Mouse (Mus musculus) lung, adult 2 months (tissue): ENCODE results near the gene 9030612E09Rik. TPM values are rescaled to one million over a fixed set of nuclear protein-coding genes. Genes with fewer than 3 reads are reported as not detected.

ENCODE experiments used
- DNase-seq: peaks from one replicate; pipeline ENCODE4 v3.0.0; 2022
- H3K4me1 ChIP-seq: fragments of 200-500 bp; 2 replicates; pipeline ENCODE4 v1.6.1; 2011; ENCODE audit warnings: low read length; ENCODE audit not compliant: control insufficient read depth, insufficient read depth
- H3K4me3 ChIP-seq: fragments of 200-500 bp; replicated peaks from 2 replicates; pipeline ENCODE3; 2011; ENCODE audit warnings: low read depth, mild to moderate bottlenecking, control low read depth, low read length; ENCODE audit errors: extremely low read depth
- CTCF ChIP-seq: fragments of 200-500 bp; IDR thresholded peaks from 2 replicates; pipeline ENCODE4 v1.5.1; 2011; ENCODE audit warnings: mild to moderate bottlenecking, low read length, control low read depth; ENCODE audit not compliant: insufficient read depth
- POLR2A ChIP-seq: fragments of 200-500 bp; IDR thresholded peaks from 2 replicates; pipeline ENCODE4 v1.6.1; 2011; ENCODE audit warnings: low read depth, mild to moderate bottlenecking, control low read depth, low read length, borderline replicate concordance; ENCODE audit errors: extremely low read depth
- WGBS: fragments of 180-500 bp; shearing (Covaris S2); methylation state at CpG from one replicate; pipeline ENCODE4 v1.1.7; 2018; 5-methylcytosine and 5-hydroxymethylcytosine counted together
- polyA plus RNA-seq: library from polyadenylated mRNA; depleted of rRNA; stranded (reverse); fragments of >200 nt; gene quantifications from 2 replicates; pipeline ENCODE4 v1.2.3, GENCODE M21; 2012

The 9030612E09Rik gene
- polyA plus RNA-seq, 1 experiment = 0.36 TPM

DNA sequence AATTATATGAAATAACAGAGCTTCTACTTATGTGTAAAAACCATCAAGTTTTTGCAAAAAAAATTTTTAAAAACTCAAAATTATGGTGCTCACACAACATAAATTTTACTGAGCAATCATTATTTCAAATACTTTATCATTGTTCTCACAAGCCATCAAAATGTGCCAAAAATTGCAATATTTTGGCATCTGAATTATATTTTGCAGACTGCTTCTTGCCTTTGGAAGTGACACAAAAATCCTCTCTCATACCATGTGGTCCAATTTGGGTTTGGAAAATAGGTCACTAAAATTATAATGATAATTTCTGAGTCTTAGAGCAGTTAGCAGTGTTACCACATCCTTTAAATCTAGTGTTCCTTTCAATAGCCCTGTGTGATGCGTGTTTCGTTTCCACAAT, 10.1 kb upstream of the 9030612E09Rik start:
- TF ChIP-seq POLR2A (no peak), CTCF (no peak)
- Histone ChIP-seq H3K4me3 (no peak overlapping the region), H3K4me1 (no peaks in the 10 kb centered on the region)
- 81% methylated on average over 2 of the region's 2 CpGs for WGBS
- no peak for DNase-seq

DNA sequence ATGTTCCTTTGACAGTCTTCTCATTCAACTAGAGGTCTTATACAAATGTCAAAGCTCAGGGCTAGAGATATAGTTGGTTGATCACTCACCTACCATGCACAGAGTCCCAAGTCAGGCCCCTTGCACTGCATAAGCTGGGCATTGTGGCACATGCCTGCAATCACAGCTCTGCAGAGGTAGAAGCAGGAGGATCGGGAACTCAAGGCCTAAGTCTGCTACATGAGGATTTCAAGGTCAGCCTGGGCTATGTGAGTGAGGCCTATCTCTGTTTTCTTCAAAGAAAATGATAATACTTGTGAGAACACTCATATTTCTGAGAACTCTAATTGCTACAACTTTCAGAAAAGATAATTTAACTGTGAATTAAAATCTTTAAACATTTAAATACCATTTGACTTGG, 8.4 kb upstream of the 9030612E09Rik start:
- H3K4me3 ChIP-seq = no peak overlapping the region
- 92% methylated on average over 1 of the region's 1 CpGs for WGBS
- H3K4me1 ChIP-seq = no peaks in the 10 kb centered on the region
- DNase-seq = no peak
- TF ChIP-seq POLR2A = no peak
- TF ChIP-seq CTCF = no peak

DNA sequence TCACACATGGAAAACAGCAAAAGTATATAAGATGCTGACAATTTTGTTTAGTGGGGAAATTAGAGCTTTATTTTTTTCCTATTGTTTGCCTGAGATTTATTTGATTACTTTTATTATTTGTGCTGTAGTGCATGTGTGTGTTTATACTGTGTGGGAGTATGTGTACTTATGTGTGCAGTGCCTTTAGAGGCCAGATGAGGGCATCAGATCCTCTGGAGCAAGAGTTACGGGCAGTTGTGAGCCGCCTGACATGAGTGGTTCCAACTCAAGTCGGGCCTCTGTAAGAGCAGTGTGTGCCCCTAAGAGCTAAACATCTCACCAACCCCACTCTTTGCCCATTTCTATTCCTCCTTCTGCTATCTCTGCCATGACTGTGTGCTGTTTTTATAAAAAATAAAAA, 7.7 kb upstream of the 9030612E09Rik start:
- no peak for TF ChIP-seq POLR2A
- no peak for TF ChIP-seq CTCF
- no peak for DNase-seq
- Histone ChIP-seq H3K4me3 (no peak overlapping the region), H3K4me1 (no peaks in the 10 kb centered on the region)
- 97% methylated on average over 3 of the region's 3 CpGs for WGBS

DNA sequence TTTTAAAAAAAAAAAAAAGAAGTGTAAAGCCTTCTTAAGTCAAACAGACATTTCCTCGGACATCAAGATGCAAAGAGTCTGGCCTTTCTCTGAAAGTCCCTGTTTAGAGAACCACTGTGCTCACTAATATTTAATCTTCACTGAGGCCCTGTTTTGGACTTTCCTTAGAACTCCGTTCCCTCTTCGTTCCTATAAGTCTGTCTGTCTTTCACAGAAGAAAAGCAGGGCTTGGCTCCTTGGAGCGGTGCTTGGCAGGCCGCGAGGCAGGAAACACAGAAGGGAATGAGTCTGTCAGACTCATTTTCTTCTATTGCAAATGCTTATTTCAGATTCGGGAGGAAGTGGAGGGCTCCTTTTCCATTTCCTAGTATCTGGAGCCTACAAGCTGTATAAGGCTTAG, 5.7 kb upstream of the 9030612E09Rik start:
- H3K4me1 ChIP-seq = peaks cover 3% of the 10 kb centered on the region
- WGBS = 79% methylated on average over 7 of the region's 7 CpGs
- H3K4me3 ChIP-seq = no peak overlapping the region
- no peak for DNase-seq
- TF ChIP-seq POLR2A (no peak), CTCF (no peak)

DNA sequence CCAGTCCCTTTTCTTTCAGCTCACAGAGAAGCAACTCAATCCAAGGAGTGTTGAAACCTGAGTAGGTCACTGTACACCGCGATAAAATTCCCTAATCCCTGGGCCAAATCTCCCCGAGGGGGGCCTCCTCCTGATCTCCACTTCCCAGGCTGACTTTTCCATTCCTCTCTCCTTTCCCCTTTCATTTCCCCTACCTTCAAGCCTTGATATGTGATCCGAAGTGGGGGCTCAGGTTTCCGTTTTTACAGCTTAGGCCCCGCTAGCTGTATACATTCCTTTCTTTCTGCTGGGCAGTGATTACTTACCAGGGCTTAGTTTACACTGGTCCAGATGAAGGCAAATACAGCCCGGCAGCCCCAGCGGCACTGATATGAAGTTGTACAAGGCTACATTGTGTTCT, 3.4 kb upstream of the 9030612E09Rik start:
- peaks cover 3% of the 10 kb centered on the region for H3K4me1 ChIP-seq
- no peak overlapping the region for H3K4me3 ChIP-seq

DNA sequence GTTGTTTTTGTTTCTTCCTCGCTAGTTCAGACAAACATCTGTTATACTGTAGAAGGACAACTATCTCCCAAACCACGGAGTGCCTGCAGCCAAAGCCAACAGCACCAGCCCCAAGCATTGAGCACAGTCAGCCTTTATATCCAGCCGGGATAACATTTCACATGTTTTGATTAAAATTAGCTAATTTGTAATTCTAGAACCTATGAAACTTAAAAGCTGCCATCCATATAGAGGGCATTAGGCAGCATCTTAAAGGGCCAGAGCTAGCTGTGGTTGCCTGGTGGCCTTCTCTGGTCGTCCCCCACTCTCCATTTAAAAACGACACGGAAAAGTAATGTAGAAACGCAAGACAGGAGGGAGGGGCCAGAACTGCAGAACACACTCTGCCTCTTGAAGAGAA, 2.4 kb upstream of the 9030612E09Rik start:
- DNase-seq = no peak
- no peak overlapping the region for H3K4me3 ChIP-seq
- H3K4me1 ChIP-seq = peaks cover 3% of the 10 kb centered on the region
- no peak for TF ChIP-seq CTCF
- TF ChIP-seq POLR2A = no peak
- WGBS = 10% methylated on average over 7 of the region's 7 CpGs

More for the DNA sequence above, 3.4 kb upstream of the 9030612E09Rik start:
- 12% methylated on average over 8 of the region's 8 CpGs for WGBS
- TF ChIP-seq CTCF = no peak
- no peak for TF ChIP-seq POLR2A
- DNase-seq = no peak

DNA sequence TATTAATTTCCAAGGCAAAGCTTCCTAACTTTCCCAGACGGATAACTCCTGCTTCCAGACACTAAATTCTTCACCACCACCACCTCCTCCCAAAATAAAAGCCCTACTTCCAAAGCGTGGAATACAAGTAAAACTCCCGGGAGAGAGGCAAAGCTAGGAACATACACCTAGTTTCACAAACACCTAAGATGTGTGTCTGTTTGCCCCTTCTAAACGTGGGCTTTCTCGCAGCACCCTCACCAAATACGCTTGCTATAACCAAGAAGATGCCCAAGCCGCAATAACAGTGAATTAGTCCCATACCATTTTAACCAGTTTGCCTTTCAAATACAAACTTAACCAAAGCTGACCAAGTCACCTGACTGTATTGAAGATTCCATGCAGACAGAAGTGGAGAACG, 1.9 kb upstream of the 9030612E09Rik start:
- WGBS = 9% methylated on average over 8 of the region's 8 CpGs
- H3K4me1 ChIP-seq = peaks cover 3% of the 10 kb centered on the region
- TF ChIP-seq POLR2A = no peak
- no peak for TF ChIP-seq CTCF
- DNase-seq = no peak
- H3K4me3 ChIP-seq = no peak overlapping the region

DNA sequence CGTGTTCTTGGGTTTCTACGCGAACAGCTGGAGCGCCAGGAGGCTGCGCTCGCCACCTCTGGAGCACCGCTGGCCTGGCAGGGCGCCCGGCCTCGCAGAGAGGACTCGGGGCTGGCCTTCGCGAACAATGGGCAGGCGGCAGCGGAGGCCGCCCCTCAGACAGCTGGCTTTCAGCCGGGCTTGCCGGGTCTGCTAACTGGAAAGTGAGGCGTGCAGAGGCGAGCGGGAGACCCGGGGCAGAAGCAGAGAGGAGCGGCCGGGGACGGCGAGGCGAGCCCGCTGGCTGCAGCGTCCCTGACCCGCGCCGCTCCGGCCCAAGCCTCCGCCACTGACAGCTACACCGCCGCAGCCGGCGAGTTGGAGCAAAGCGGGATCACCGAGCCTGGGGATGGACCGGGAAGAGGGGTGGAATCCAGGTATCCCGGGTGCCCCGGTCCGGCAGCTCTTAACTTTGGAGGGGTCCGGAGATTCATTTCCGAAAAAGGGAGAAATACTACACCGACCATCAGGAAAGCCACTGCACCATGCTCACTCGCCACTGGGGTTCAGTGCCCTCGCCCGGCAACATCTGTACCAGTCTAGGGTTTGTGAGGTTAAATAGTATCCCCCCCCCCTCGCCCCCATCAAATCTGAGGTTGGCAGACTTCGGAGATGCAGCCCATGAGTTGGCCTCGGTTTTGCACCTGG, 1.2 kb upstream of the 9030612E09Rik start:
- peak; percentile 49 for DNase-seq
- WGBS = 1% methylated on average over 53 of the region's 53 CpGs
- Histone ChIP-seq H3K4me1 (peaks cover 3% of the 10 kb centered on the region), H3K4me3 (peak overlapping the region; percentile 55)
- TF ChIP-seq CTCF (no peak), POLR2A (no peak)

DNA sequence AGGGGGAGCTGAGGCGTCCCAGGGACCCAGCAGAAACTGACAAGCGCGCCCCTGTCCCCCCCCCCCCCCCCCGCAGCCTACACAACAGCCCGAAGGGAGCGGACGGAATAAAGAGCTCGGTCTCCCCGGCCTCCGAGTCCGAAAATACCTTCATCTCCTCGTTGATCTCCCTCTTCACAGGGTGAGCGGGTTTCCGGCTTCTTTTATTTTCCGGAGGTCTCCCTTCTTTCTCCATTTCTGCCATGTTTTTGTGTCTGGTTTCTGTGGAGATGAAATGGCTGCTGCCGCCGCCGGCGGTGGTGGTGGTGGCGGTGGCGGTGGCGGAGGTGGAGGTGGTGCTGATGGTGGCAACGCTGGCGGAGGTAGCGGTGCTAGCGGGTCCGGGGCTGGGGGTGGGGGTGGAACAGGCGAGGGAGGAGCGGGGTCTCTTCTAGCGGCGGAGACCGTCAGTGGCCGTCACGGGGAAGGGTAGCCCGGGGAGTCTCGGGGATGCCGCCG, 627 bp upstream of the 9030612E09Rik start:
- peak; percentile 3 for DNase-seq
- WGBS = 2% methylated on average over 38 of the region's 38 CpGs
- peaks cover 3% of the 10 kb centered on the region for H3K4me1 ChIP-seq
- peak overlapping the region; percentile 55 for H3K4me3 ChIP-seq
- TF ChIP-seq POLR2A = no peak
- no peak for TF ChIP-seq CTCF

DNA sequence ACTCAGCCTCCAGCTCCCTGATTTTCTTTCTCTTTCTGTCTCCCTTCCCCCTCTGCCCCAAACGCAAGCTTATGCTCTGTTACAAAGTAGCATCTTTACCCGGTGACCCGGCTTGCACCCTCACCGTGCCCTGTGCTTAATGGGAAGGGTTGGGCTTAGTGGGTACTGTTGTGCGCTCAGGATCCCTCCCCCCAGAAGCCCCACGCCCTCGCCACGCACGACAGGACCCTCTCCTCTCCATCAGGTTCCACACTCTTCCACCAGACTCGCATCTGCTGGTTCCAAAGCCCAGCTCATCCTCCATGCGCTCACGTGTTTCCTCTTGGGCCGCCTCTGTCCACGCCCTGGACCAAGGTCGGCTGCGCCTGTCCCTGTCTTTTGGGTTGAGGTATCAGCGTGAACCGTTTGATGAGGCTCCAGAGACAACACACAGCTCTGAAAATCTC, 675 bp downstream of the 9030612E09Rik start:
- 5% methylated on average over 18 of the region's 18 CpGs for WGBS
- Histone ChIP-seq H3K4me1 (peaks cover 3% of the 10 kb centered on the region), H3K4me3 (no peak overlapping the region)
- no peak for TF ChIP-seq POLR2A
- no peak for TF ChIP-seq CTCF
- peak; percentile 4 for DNase-seq

DNA sequence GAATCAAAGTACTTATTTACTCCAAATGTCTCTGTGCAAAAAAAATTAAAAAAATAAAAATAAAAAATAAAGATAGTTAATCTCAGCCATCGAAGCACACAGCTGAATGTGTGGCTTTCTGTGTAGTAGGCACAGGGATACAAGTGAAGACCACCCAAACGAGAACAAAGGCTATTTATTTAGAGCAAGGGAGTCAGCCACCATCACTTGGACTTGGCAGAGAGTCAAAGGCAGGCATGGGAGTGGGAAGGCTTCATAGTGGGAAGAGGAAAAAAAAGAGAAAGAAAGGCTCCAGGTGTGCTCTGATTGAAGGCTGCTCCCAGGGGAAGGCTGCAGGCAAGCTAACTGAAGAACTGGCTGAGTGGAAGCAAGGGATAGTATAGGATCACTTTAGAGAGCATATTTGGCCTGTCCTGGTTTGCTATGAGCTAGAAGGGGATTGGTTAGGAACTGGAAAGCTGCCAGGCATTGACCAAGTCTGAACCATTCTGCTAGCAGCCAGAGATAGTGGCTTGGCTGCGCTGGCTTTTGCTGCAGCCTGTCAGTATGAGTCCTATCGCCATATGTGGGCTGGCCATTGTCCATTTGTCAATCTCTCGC, 5.9 kb downstream of the 9030612E09Rik start:
- no peak for DNase-seq
- Histone ChIP-seq H3K4me3 (no peak overlapping the region), H3K4me1 (no peaks in the 10 kb centered on the region)
- TF ChIP-seq POLR2A = no peak
- TF ChIP-seq CTCF = no peak
- WGBS = 53% methylated on average over 5 of the region's 5 CpGs
